Mouse (Mus musculus): Measurements from ENCODE around the gene Ptpn22. TPM values are rescaled to one million over a fixed set of nuclear protein-coding genes. Genes with fewer than 3 reads are reported as not detected.

The Ptpn22 gene
- total and polyA plus RNA-seq, 3 experiments: 21.9 to 90.9 (median 46.9) TPM

- TF ChIP-seq MAFK (IDR thresholded peaks at IDR 0.05; ENCODE audit: insufficient replicate concordance, low read length): peak; percentile 76
- TF ChIP-seq SIN3A (IDR thresholded peaks at IDR 0.05; ENCODE audit: low read length): no peak
- TF ChIP-seq MXI1 (IDR thresholded peaks at IDR 0.05; ENCODE audit: low read depth, low read length): no peak
- no peak for TF ChIP-seq HCFC1 (IDR thresholded peaks at IDR 0.05; ENCODE audit: low read depth, low read length)
These were observed 101.0 kb downstream of the Ptpn22 start for GRCm38 (mm10) chr3:103960622-103961021.

More at GRCm38 (mm10) chr3:103960622-103961021, 101.0 kb downstream of the Ptpn22 start:
- H3K36me3 ChIP-seq (replicated peaks in 1 of 2; ENCODE audit: control insufficient read depth in 1 of 2, insufficient read depth in 1 of 2, low read length in 1 of 2): peaks cover 32 to 64% of the 10 kb centered on the region in 2 experiments
- no peak overlapping the region for H3K27ac ChIP-seq (ENCODE audit: insufficient read depth, low read depth)
- DNase-seq (ENCODE audit: extremely low read depth): no peak
- peaks cover 11% of the 10 kb centered on the region; the same call in 1 of the 2 replicates for H3K79me2 ChIP-seq (replicated peaks; ENCODE audit: control insufficient read depth, extremely low read depth, insufficient read depth, poor library complexity, severe bottlenecking)
- H3K9ac ChIP-seq (ENCODE audit: insufficient read depth, low read depth): no peak overlapping the region
- in situ Hi-C loops (cut with MboI; ENCODE audit: low pct_ligation_motif_present, low pct_unique_long_range_greater_than_20kb, low sequenced_read_pairs) (no loop called here), dilution Hi-C loops (cut with MboI; ENCODE audit: extremely low pct_ligation_motif_present, extremely low pct_unique_long_range_greater_than_20kb, low sequenced_read_pairs) (no loop called here)
- H3K4me1 ChIP-seq (ENCODE audit: control insufficient read depth in 1 of 2, insufficient read depth in 2 of 2): peaks cover 2 to 17% of the 10 kb centered on the region in 2 experiments; a peak in 3 of 4 replicates
- no peak overlapping the region for H3K4me3 ChIP-seq (replicated peaks in 1 of 3; ENCODE audit: low read depth in 2 of 3, low read length in 2 of 3, poor library complexity in 1 of 3)
- no peaks in the 10 kb centered on the region for H3K9me3 ChIP-seq (replicated peaks; ENCODE audit: low read length)
- H3K4me2 ChIP-seq (ENCODE audit: insufficient read depth, low read depth, poor library complexity, severe bottlenecking): no peak overlapping the region
- no peaks in the 10 kb centered on the region for H3K27me3 ChIP-seq (replicated peaks)

Other genes with a start within 250 kb of the Ptpn22 start
- 0.46 and 0.64 TPM in 2 replicates for gene Atg4a-ps, start 213.7 kb upstream of the Ptpn22 start, total RNA-seq (2012; rRNA removed)
- 5.7 and 6.6 TPM in 2 replicates for gene Atg4a-ps, start 213.7 kb upstream of the Ptpn22 start, total RNA-seq (2014; rRNA removed)
- gene Atg4a-ps, start 213.7 kb upstream of the Ptpn22 start, polyA plus RNA-seq (2012; ENCODE audit: insufficient read length, low read depth): 2.1 and 4.0 TPM in 2 replicates
- gene Olfml3, start 121.8 kb upstream of the Ptpn22 start, total RNA-seq (2012; rRNA removed): 14.0 and 16.0 TPM in 2 replicates
- 18.3 and 19.7 TPM in 2 replicates for gene Olfml3, start 121.8 kb upstream of the Ptpn22 start, total RNA-seq (2014; rRNA removed)
- gene Olfml3, start 121.8 kb upstream of the Ptpn22 start, polyA plus RNA-seq (2012; ENCODE audit: insufficient read length, low read depth): 33.3 and 34.0 TPM in 2 replicates
- not detected in 2 replicates for gene Gm10964, start 120.4 kb upstream of the Ptpn22 start, total RNA-seq (2012; rRNA removed)
- gene Gm10964, start 120.4 kb upstream of the Ptpn22 start, total RNA-seq (2014; rRNA removed): not detected in 2 replicates
- gene Gm10964, start 120.4 kb upstream of the Ptpn22 start, polyA plus RNA-seq (2012; ENCODE audit: insufficient read length, low read depth): not detected in 2 replicates
- 32.7 and 36.5 TPM in 2 replicates for gene Hipk1, start 68.2 kb upstream of the Ptpn22 start, total RNA-seq (2012; rRNA removed)
- gene Hipk1, start 68.2 kb upstream of the Ptpn22 start, total RNA-seq (2014; rRNA removed): 25.1 and 26.2 TPM in 2 replicates
- 31.1 and 35.9 TPM in 2 replicates for gene Hipk1, start 68.2 kb upstream of the Ptpn22 start, polyA plus RNA-seq (2012; ENCODE audit: insufficient read length, low read depth)
- 16.7 and 18.5 TPM in 2 replicates for gene Dclre1b, start 50.4 kb upstream of the Ptpn22 start, total RNA-seq (2012; rRNA removed)
- gene Dclre1b, start 50.4 kb upstream of the Ptpn22 start, total RNA-seq (2014; rRNA removed): 9.1 and 10.2 TPM in 2 replicates
- 32.2 and 32.5 TPM in 2 replicates for gene Dclre1b, start 50.4 kb upstream of the Ptpn22 start, polyA plus RNA-seq (2012; ENCODE audit: insufficient read length, low read depth)
- gene Ap4b1, start 50.3 kb upstream of the Ptpn22 start, total RNA-seq (2012; rRNA removed): 19.8 and 20.1 TPM in 2 replicates
- gene Ap4b1, start 50.3 kb upstream of the Ptpn22 start, total RNA-seq (2014; rRNA removed): 31.6 and 31.9 TPM in 2 replicates
- 22.6 and 23.1 TPM in 2 replicates for gene Ap4b1, start 50.3 kb upstream of the Ptpn22 start, polyA plus RNA-seq (2012; ENCODE audit: insufficient read length, low read depth)
- gene Gm43064, start 50.2 kb upstream of the Ptpn22 start, total RNA-seq (2012; rRNA removed): 3.1 and 4.3 TPM in 2 replicates
- gene Gm43064, start 50.2 kb upstream of the Ptpn22 start, total RNA-seq (2014; rRNA removed): 0.91 and 1.6 TPM in 2 replicates
- not detected in 2 replicates for gene Gm43064, start 50.2 kb upstream of the Ptpn22 start, polyA plus RNA-seq (2012; ENCODE audit: insufficient read length, low read depth)
- 12.2 and 19.3 TPM in 2 replicates for gene Bcl2l15, start 27.2 kb upstream of the Ptpn22 start, total RNA-seq (2012; rRNA removed)
- 22.4 and 23.0 TPM in 2 replicates for gene Bcl2l15, start 27.2 kb upstream of the Ptpn22 start, total RNA-seq (2014; rRNA removed)
- 24.8 and 24.9 TPM in 2 replicates for gene Bcl2l15, start 27.2 kb upstream of the Ptpn22 start, polyA plus RNA-seq (2012; ENCODE audit: insufficient read length, low read depth)
- gene Rsbn1, start 54.3 kb downstream of the Ptpn22 start, total RNA-seq (2012; rRNA removed): 13.0 and 13.4 TPM in 2 replicates
- gene Rsbn1, start 54.3 kb downstream of the Ptpn22 start, total RNA-seq (2014; rRNA removed): 19.6 and 23.5 TPM in 2 replicates
- gene Rsbn1, start 54.3 kb downstream of the Ptpn22 start, polyA plus RNA-seq (2012; ENCODE audit: insufficient read length, low read depth): 13.8 and 14.5 TPM in 2 replicates
- 21.2 and 27.3 TPM in 2 replicates for gene Phtf1, start 108.3 kb downstream of the Ptpn22 start, total RNA-seq (2012; rRNA removed)
- gene Phtf1, start 108.3 kb downstream of the Ptpn22 start, total RNA-seq (2014; rRNA removed): 37.1 and 42.0 TPM in 2 replicates
- gene Phtf1, start 108.3 kb downstream of the Ptpn22 start, polyA plus RNA-seq (2012; ENCODE audit: insufficient read length, low read depth): 41.2 and 42.4 TPM in 2 replicates

All from CH12.LX (cell line).